16 mouse cellular contexts compared by ENCODE assay signal in the genomic region with DNA sequence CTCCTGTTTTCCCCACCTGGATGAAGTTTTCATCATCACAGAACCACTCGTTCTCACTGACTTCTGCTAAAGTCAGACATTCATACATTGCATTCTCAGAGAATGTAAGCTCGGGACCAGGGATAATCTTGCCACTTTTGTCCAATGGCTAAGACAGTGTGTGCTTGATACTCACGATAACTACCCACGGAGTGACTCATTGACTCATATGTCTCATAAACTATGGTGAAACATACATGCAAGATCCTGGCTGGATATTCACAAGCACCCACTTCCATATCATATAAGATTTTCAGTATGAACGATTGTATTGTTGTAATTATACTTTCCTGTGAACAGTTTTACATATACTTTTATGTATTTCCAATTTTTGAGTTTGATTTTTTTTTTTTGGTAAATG.
"Had no signal": no experiment of that assay in that cellular context is flagged by ENCODE, and none has a peak within 500 bp of the region (broad histone marks: within the 10 kb centered on the region; RNA-seq: fewer than 3 reads in every experiment).

No protein-coding gene starts in this region.

- H3K4me1 ChIP-seq: liver, embryonic 15.5 days; lung, embryonic 15.5 days; midbrain, embryonic 10.5 days; midbrain, embryonic 12.5 days; neural tube, embryonic 12.5 days had no signal

- H3K36me3 ChIP-seq: liver, embryonic 15.5 days; lung, embryonic 15.5 days; midbrain, embryonic 10.5 days; midbrain, embryonic 12.5 days; neural tube, embryonic 12.5 days had no signal

- DNase-seq: liver, postnatal 0 days; lung, adult 2 months; lung, postnatal 14 days; lung, postnatal 4 days; midbrain, embryonic 14.5 days; right cerebral cortex, postnatal 14 days; thymus, adult 2 months; thymus, postnatal 25 days; thymus, postnatal 4 days had no signal

- H3K27me3 ChIP-seq: liver, embryonic 15.5 days; lung, embryonic 15.5 days had no signal

- H3K4me2 ChIP-seq: liver, embryonic 15.5 days; lung, embryonic 15.5 days; midbrain, embryonic 12.5 days; neural tube, embryonic 12.5 days had no signal

- H3K4me3 ChIP-seq: liver, embryonic 15.5 days; lung, embryonic 15.5 days; midbrain, embryonic 10.5 days; midbrain, embryonic 12.5 days; neural tube, embryonic 12.5 days had no signal

- H3K9me3 ChIP-seq: liver, embryonic 15.5 days; lung, embryonic 15.5 days; midbrain, embryonic 10.5 days; midbrain, embryonic 12.5 days; neural tube, embryonic 12.5 days had no signal

- H3K27ac ChIP-seq: liver, embryonic 15.5 days; lung, embryonic 15.5 days; midbrain, embryonic 10.5 days; midbrain, embryonic 12.5 days; neural tube, embryonic 12.5 days had no signal

- ATAC-seq: liver, postnatal 0 days; lung, postnatal 0 days; midbrain, embryonic 16.5 days had no signal

- H3K9ac ChIP-seq: liver, embryonic 15.5 days; liver, postnatal 0 days; lung, embryonic 15.5 days; midbrain, embryonic 12.5 days; neural tube, embryonic 12.5 days had no signal
